10 mouse cellular contexts compared by ENCODE assay signal in the genomic region with DNA sequence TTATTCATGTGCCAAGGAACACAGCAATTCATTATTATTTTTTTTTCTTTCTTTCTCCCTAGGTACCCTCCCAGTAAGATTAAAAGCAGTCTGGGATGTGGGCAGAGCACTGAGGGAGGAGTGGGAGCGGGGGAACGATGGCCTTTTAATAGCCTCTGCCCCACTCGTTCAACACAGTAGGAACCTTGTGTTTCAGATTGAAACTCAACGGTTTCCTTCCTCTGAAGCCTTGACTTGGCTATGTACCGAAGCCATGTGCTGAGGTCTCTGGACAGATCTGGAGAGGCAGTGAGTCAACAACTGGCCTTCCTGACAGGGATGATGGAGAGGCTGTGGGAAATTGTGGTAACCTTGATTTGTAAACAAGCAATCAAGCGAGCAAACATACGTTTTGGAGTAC.
DNase-seq lines count a peak whose midpoint lies in the region; ATAC-seq lines count a peak whose summit lies in the region.
"Had no signal": no experiment of that assay in that cellular context is flagged by ENCODE, and none has a peak within 500 bp of the region (broad histone marks: within the 10 kb centered on the region; RNA-seq: fewer than 3 reads in every experiment).

No protein-coding gene starts in this region.

- H3K4me2 ChIP-seq in heart, embryonic 13.5 days, result no peak overlapping the region
- H3K4me2 ChIP-seq in limb, embryonic 11.5 days (ENCODE audit: low read depth, severe bottlenecking), result no peak overlapping the region
- no peak overlapping the region for H3K4me2 ChIP-seq in forebrain, embryonic 12.5 days

- WGBS in heart, embryonic 13.5 days, result 57% methylated on average over 7 of the region's 7 CpGs
- WGBS in limb, embryonic 11.5 days, result 56% methylated on average over 7 of the region's 7 CpGs
- WGBS in forebrain, embryonic 12.5 days, result 80% methylated on average over 7 of the region's 7 CpGs

- no peaks in the 10 kb centered on the region for H3K27me3 ChIP-seq in heart, embryonic 13.5 days (replicated peaks)
- H3K27me3 ChIP-seq in limb, embryonic 11.5 days (ENCODE audit: control insufficient read depth, insufficient read depth, low read length), result no peaks in the 10 kb centered on the region
- no peaks in the 10 kb centered on the region for H3K27me3 ChIP-seq in forebrain, embryonic 12.5 days

- H3K9ac ChIP-seq in heart, embryonic 13.5 days, result no peak overlapping the region
- H3K9ac ChIP-seq in limb, embryonic 11.5 days (ENCODE audit: low read length), result no peak overlapping the region
- no peak overlapping the region for H3K9ac ChIP-seq in forebrain, embryonic 12.5 days
- H3K9ac ChIP-seq: liver, embryonic 14.5 days had no signal

- peak overlapping the region; percentile 91 for H3K27ac ChIP-seq in heart, embryonic 13.5 days (replicated peaks)
- H3K27ac ChIP-seq in limb, embryonic 11.5 days (replicated peaks; ENCODE audit: low read depth, low read length), result peak overlapping the region; percentile 74
- no peak overlapping the region for H3K27ac ChIP-seq in forebrain, embryonic 12.5 days
- H3K27ac ChIP-seq: forebrain, embryonic 10.5 days; liver, embryonic 14.5 days had no signal

- DNase-seq in gastrocnemius, adult 18-20 months (ENCODE audit: low spot score), result peak; percentile 24
- no peak for DNase-seq in gastrocnemius, adult 8-10 months (ENCODE audit: low spot score in 2 of 2)
- DNase-seq in adipocyte (ENCODE audit: low spot score), result peak; percentile 57
- DNase-seq in limb, embryonic 11.5 days (ENCODE audit: low spot score), result no peak
- DNase-seq in right cerebral cortex, postnatal 10 days (ENCODE audit: low spot score in 2 of 2), result no peak
- no peak for DNase-seq in cerebellum, adult 8-10 months

- H3K4me3 ChIP-seq in heart, embryonic 13.5 days, result no peak overlapping the region
- no peak overlapping the region for H3K4me3 ChIP-seq in limb, embryonic 11.5 days (ENCODE audit: low read depth, low read length)
- no peak overlapping the region for H3K4me3 ChIP-seq in forebrain, embryonic 12.5 days (replicated peaks)
- H3K4me3 ChIP-seq: forebrain, embryonic 10.5 days had no signal

- no peaks in the 10 kb centered on the region for H3K36me3 ChIP-seq in heart, embryonic 13.5 days
- H3K36me3 ChIP-seq in limb, embryonic 11.5 days (ENCODE audit: control insufficient read depth, insufficient read depth, low read length), result no peaks in the 10 kb centered on the region
- no peaks in the 10 kb centered on the region for H3K36me3 ChIP-seq in forebrain, embryonic 12.5 days (replicated peaks)
- H3K36me3 ChIP-seq: forebrain, embryonic 10.5 days had no signal

- H3K4me1 ChIP-seq in heart, embryonic 13.5 days, result peaks cover 73% of the 10 kb centered on the region
- H3K4me1 ChIP-seq in limb, embryonic 11.5 days (ENCODE audit: control insufficient read depth, insufficient read depth, low read length), result peaks cover 60% of the 10 kb centered on the region
- peaks cover 17% of the 10 kb centered on the region for H3K4me1 ChIP-seq in forebrain, embryonic 12.5 days

- ATAC-seq in heart, embryonic 13.5 days (ENCODE audit: extremely low read depth, insufficient number of reproducible peaks, low FRiP score, low TSS enrichment), result no peak
- ATAC-seq in limb, embryonic 11.5 days (ENCODE audit: insufficient number of reproducible peaks, low FRiP score, low TSS enrichment, low read depth), result no peak
- ATAC-seq in forebrain, embryonic 12.5 days (ENCODE audit: low FRiP score), result no peak

- no peaks in the 10 kb centered on the region for H3K9me3 ChIP-seq in heart, embryonic 13.5 days
- H3K9me3 ChIP-seq in limb, embryonic 11.5 days (ENCODE audit: control insufficient read depth, low read length), result no peaks in the 10 kb centered on the region
- no peaks in the 10 kb centered on the region for H3K9me3 ChIP-seq in forebrain, embryonic 12.5 days
- H3K9me3 ChIP-seq: forebrain, embryonic 10.5 days had no signal

Comparison
In these comparisons a context has a peak if more than half of its experiments do, and no peak if none do; other contexts are left out.
1. DNase-seq: peak in gastrocnemius, adult 18-20 months (single experiment) and adipocyte (single experiment); none in gastrocnemius, adult 8-10 months (0 of 2), limb, embryonic 11.5 days (single experiment), right cerebral cortex, postnatal 10 days (0 of 2) and cerebellum, adult 8-10 months (single experiment).